Mouse (Mus musculus) bone marrow macrophage, adult 2 months (primary cell): ENCODE measurements around the gene Ppp2r5d.

Experiments used
- CTCF ChIP-seq: IDR thresholded peaks from 2 replicates; pipeline ENCODE4 v1.5.1; 2012; ENCODE audit warnings: low read depth, mild to moderate bottlenecking, low read length, moderate library complexity
- POLR2A ChIP-seq: IDR thresholded peaks from 2 replicates; pipeline ENCODE4 v1.6.1; 2012; ENCODE audit warnings: mild to moderate bottlenecking, low read depth, low read length, borderline replicate concordance

DNA sequence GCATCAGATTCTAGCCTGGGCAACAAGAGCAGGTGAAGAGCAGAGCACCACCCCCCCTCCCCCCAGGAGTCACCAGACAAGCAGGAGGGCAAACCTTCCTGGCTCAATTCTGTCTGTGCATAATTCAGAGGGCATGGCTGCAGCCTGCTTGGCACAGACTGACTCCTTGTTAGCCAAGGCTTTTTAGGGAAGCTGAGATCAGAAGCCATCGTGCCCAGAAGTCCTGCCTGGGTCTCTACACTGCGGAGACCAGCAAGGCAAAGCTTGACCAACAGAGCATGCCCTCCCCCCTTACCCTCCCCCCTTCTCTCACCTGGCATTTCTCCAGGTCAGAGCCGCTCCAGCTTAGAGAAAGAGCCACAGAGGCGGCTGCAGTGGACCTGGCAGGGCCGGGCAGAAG is 42.2 kb downstream of the Ppp2r5d start:
- TF ChIP-seq CTCF (no peak), POLR2A (no peak)
